Mouse (Mus musculus) mouse embryonic stem cell (cell line): Measurements from ENCODE around the gene Marf1.
"Not testable (repeated sequence)": the region's sequence is repeated elsewhere in the genome, so short reads cannot be mapped to it uniquely, and the experiment has no call there.

Experiments
- in situ Hi-C, 2 experiments: fragments of 300-500 bp; cut with MboI; formaldehyde crosslinking; loops; 1 replicate in 1 of 2; 3 replicates in 1 of 2; pipeline ENCODE4 v1.14.3; 2019 to 2020; ENCODE audit warnings: low sequenced_read_pairs in 2 of 2, low pct_unique_long_range_greater_than_20kb in 1 of 2, mixed read lengths in 1 of 2; ENCODE audit not compliant: unreplicated experiment in 1 of 2

Gene Marf1

DNA sequence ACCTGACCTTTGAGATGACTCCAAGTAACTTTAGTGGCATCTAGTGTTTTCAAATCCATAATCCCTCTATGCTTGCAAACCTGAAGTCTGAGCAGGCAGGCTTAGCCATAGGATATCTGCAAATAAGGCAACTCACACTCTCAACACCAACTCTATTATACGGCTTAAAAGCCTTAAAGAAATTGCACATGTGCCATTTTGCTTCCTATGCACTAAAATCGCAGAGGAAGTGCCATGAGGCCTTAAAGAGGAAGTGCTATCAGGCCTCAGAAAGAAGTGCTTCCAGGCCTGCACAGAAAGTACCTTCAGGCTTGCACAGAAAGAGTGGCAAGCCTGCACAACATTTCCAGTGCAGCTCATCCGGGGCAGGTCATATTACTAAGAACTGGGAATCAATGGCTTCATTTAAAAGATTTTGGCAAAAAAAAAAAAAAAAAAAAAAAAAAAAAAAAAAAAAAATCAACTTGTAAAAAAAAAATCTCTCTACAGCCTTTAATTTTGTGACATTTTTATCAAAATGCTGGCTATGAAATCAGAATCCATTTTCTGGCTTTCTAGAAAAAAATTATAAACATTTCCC, 53.4 kb downstream of the Marf1 start:
- in situ Hi-C loops, result no loop called here

DNA sequence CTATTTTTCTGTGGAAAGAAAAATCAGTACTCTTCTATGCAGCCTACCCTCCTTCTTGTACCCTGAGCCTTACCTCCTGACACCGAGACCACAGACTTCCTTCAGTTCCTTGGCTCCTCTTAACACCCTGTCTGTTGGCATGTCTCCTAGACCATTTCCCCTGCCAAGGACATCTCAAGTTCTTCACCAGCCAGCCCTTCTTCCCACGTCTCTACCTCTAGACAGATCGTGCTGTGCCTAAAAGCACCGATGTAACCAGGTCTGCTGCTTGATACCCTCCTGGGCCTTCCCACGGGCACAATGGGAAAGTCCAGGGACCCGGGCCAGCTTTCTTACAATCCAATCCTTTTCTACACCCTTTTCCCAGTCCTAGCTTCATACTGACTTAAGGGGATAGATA, 57.3 kb downstream of the Marf1 start:
- in situ Hi-C loops, result no loop called here

DNA sequence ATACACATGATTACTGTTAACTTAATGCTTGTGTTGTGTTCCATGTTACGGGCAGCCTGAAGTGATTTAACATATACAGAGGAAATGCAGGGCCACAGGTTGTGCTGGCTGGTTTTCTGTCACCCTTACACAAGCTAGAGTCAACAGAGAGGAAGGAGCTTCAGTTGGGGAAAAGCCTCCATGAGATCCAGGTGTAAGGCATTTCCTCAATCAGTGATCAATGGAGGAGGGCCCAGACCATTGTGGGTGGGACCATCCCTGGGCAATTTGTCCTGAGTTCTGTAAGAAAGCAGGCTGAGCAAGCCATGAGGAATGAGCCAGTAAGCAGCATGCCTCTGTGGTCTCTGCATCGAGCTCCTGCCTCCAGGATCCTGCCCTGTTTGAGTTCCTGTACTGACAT, 71.4 kb downstream of the Marf1 start:
- in situ Hi-C loops, result no loop called here

DNA sequence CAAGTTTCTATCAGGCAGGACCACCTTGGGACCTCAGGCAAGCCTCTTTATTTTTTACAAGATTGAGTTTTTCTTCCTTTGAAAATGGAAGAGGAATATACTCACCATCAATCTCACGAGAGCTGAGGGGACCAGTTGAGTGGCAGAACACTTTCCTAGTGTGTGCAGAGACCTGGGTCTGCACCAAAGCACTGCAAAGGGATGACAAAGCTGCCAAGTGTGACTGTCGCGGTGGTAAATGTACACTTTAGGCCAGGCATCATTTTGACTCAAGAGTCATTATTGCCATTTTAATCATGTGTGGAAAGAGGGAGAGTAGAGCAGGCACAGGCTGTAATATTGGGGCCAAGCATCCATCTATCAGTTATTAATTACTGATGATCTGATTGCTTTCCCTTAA, 73.9 kb downstream of the Marf1 start:
- in situ Hi-C loops, result no loop called here

DNA sequence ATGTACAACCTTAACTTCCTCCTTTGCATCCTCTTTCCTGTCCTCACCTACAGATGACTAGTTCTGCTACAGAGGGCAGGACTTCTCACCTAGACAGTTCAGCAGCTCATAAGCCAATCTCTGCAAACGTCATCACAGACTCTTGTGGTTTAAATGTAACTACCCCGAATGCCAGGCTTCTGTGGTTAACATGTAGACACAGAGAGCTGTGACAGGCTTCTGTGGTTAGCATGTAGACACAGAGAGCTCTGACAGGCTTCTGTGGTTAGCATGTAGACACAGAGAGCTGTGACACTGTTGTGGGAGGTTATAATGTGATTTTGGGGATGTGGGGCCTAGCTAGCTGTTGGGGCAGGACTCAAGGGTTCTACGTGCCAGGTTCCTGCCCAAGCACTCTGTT, 74.9 kb downstream of the Marf1 start:
- in situ Hi-C loops, result no loop called here

DNA sequence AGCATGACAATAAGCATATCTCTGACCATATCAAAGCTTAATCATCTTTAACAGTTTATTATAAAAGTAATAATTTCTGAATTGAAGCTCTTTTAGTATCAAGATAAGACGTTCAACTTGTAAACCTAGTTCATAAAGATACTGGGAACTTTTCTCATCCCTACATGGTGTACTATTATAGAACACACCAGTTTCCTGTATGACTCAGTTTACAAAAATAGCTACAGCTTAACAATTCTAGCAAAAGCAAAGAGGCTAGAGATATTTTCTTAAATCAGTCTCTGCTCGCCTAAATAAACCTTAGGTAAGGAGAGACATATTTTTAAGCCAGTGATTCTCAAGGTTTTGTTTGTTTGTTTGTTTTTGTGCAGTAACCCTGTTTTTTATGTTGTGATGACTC, 80.2 kb downstream of the Marf1 start:
- in situ Hi-C loops, result no loop called here

DNA sequence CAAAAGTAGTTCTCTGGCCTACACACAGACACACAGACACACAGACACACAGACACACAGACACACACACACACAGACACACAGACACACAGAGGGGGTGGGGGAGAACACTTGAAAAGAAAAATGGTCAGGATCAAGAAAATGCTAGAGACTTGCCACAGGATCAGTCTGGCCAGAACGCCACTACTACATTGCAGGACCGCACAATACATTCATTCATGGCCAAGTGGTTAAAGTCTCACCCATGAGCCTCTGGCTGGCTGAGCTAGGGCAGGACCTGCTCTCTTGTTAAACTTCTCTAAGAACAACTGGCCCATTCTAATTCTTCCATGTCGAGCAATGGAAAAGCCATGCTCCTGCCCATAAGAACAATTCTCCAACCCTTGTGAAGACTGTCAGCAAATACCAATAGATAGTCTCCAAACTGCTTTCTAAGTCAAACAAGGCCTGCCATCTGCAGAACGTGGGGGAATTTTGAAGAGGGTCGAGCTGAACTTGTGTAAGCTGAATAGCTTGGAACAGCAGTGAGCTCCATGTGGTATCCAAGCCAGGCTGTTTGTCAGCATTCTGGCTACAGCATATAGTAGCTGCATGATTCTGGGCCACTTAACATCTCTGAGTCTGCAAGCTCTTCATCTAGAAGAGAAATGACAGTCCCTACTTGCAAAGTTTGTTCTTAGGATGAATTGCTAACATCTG, 92.5 kb downstream of the Marf1 start:
- in situ Hi-C loops, result no loop called here

DNA sequence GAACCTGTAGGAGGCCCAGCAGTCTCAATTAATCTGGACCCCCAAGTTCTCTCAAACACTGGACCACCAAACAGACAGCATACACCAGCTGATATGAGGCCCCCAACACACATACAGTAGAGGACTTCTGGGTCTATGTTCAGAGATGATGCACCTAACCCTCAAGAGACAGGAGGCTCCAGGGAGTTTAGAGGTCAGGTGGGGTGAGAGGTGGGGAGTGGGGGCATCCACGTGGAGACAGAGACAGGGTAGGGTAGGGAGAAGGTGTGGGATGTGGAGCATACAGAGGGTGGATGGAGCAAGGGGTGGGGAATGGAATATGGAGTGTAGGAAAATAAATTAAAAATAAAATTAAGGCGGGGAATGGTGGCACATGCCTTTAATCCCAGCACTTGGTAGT, 94.5 kb downstream of the Marf1 start:
- in situ Hi-C loops, result not testable (repeated sequence)

DNA sequence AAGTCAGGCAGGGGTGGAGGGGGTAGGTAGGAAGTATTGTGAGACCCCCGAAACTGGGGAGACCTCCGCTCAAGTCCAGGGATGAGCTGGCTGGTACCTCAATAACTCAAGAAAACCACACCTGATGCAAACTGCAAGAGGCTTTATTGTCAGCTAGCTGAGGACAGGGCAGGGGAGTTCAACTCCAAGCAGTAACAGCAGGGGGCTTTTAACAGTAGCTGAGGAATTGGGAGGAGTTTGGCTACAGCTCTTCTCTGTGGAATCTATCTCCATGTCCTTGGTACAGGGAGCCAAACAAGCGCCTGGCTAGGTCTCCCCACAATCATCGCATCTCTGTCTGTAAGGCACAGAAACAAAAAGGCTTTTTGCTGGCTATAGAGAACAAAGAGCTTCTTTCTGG, 96.6 kb downstream of the Marf1 start:
- in situ Hi-C loops, result not testable (repeated sequence)

DNA sequence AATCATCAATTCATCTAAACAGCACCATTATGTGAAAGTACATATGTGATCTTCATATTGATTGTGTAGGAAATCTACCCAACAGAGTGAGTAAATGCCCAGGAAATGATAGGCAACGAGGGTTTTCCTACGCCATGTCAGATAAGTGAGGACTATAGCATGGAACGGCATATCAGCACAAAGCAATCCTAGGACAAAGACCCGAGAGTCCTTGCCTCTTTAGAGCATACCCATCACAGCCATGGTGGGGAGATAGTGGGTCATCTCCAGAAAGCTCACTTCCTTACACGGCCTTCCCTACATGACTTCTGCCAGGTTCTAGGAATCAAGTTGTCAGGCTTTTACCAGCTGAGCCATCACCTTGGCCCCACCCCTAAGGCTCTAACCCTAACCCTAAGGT, 103.3 kb downstream of the Marf1 start:
- in situ Hi-C loops, result no loop called here
